ENCODE assay signal across 14 mouse cellular contexts in genomic region chr11:53342711-53343110, GRCm38 (mm10).
"Had no signal": no experiment of that assay in that cellular context is flagged by ENCODE, and none has a peak within 500 bp of the region (broad histone marks: within the 10 kb centered on the region; RNA-seq: fewer than 3 reads in every experiment).

No protein-coding gene starts in this region.

- H3K9me3 ChIP-seq: limb, embryonic 12.5 days; neural tube, embryonic 12.5 days had no signal

- ATAC-seq: lung, postnatal 0 days had no signal

- DNase-seq: kidney, adult 11 months; kidney, adult 9 months; kidney, postnatal 10 days; kidney, postnatal 4 days; lung, adult 2 months; midbrain, embryonic 14.5 days; right cerebral cortex, postnatal 14 days; thymus, adult 18-20 months; thymus, postnatal 14 days had no signal

- H3K27me3 ChIP-seq: limb, embryonic 12.5 days; neural tube, embryonic 12.5 days had no signal

- H3K9ac ChIP-seq: limb, embryonic 12.5 days; liver, embryonic 14.5 days; neural tube, embryonic 12.5 days had no signal

- H3K4me3 ChIP-seq: layer of hippocampus, adult 2 months; limb, embryonic 12.5 days; neural tube, embryonic 12.5 days had no signal

- H3K27ac ChIP-seq: layer of hippocampus, adult 2 months; limb, embryonic 12.5 days; liver, embryonic 14.5 days; neural tube, embryonic 12.5 days had no signal

- H3K36me3 ChIP-seq: limb, embryonic 12.5 days; neural tube, embryonic 12.5 days had no signal

- H3K4me2 ChIP-seq: limb, embryonic 12.5 days; neural tube, embryonic 12.5 days had no signal

- H3K4me1 ChIP-seq: limb, embryonic 12.5 days; neural tube, embryonic 12.5 days had no signal
